Mouse (Mus musculus) lung, adult 2 months (tissue): ENCODE data around the gene Rpp21. TPM values are rescaled to one million over a fixed set of nuclear protein-coding genes. Genes with fewer than 3 reads are reported as not detected.
"Not testable (repeated sequence)": the region's sequence is repeated elsewhere in the genome, so short reads cannot be mapped to it uniquely, and the experiment has no call there.

Experiments used
- DNase-seq: peaks from one replicate; pipeline ENCODE4 v3.0.0; 2022
- H3K4me1 ChIP-seq: fragments of 200-500 bp; 2 replicates; pipeline ENCODE4 v1.6.1; 2011; ENCODE audit warnings: low read length; ENCODE audit not compliant: control insufficient read depth, insufficient read depth
- H3K4me3 ChIP-seq: fragments of 200-500 bp; replicated peaks from 2 replicates; pipeline ENCODE3; 2011; ENCODE audit warnings: low read depth, mild to moderate bottlenecking, control low read depth, low read length; ENCODE audit errors: extremely low read depth
- CTCF ChIP-seq: fragments of 200-500 bp; IDR thresholded peaks from 2 replicates; pipeline ENCODE4 v1.5.1; 2011; ENCODE audit warnings: mild to moderate bottlenecking, low read length, control low read depth; ENCODE audit not compliant: insufficient read depth
- POLR2A ChIP-seq: fragments of 200-500 bp; IDR thresholded peaks from 2 replicates; pipeline ENCODE4 v1.6.1; 2011; ENCODE audit warnings: low read depth, mild to moderate bottlenecking, control low read depth, low read length, borderline replicate concordance; ENCODE audit errors: extremely low read depth
- WGBS: fragments of 180-500 bp; shearing (Covaris S2); methylation state at CpG from one replicate; pipeline ENCODE4 v1.1.7; 2018; 5-methylcytosine and 5-hydroxymethylcytosine counted together
- polyA plus RNA-seq: library from polyadenylated mRNA; depleted of rRNA; stranded (reverse); fragments of >200 nt; gene quantifications from 2 replicates; pipeline ENCODE4 v1.2.3, GENCODE M21; 2012

The Rpp21 gene
- polyA plus RNA-seq, 1 experiment, result 67.6 TPM

DNA sequence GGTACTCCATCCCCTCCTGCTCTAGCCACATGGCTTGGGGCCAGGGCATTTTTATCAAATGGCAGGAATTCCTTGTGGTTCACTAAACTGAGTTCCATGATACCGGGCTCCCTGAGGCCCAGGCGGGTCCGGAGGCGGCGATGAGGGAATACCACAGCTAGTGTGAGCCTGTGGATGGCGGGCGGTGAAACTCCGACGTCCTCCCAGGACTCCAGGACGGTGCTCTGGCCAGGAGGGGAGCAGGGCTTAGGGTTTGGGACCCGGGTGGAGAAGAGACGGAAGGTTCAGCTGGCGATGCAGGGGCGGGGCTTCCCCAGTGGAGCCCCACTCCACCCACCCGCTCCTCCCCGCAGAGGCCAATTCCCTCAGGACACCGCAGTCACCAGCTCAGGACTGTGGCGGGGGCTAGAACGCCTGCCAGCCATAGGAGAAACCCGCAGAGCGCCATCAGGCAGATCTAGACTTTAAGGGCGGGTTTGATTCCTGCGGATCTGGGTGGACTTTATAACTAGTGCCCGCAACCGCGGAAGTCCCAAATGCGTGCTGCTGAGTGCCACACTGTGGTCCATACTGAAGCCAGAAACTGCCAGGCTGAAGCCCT, 20.4 kb downstream of the Rpp21 start:
- 5% methylated on average over 27 of the region's 27 CpGs for WGBS
- no peak for DNase-seq
- Histone ChIP-seq H3K4me1 (no peaks in the 10 kb centered on the region), H3K4me3 (peak overlapping the region; percentile 32)
- TF ChIP-seq CTCF, result no peak
- no peak for TF ChIP-seq POLR2A

DNA sequence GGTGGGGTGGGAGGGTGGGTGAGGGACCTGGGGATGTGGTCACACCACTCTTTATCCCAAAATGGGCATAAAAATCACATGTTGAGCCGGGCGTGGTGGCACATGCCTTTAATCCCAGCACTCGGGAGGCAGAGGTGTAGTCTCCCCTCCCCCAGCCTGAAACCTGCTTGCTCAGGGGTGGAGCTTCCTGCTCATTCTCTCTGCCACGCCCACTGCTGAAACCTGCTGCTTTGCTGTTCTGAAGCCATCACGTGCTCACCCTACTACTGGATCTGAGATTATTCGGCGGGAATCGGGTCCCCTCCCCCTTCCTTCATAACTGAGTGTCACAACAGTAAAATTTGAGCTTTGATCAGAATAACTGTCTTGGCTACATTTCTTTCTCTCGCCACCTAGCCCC, 22.6 kb downstream of the Rpp21 start:
- not testable (repeated sequence) for H3K4me1 ChIP-seq, H3K4me3 ChIP-seq, DNase-seq
- WGBS, result 17% methylated on average over 8 of the region's 9 CpGs

DNA sequence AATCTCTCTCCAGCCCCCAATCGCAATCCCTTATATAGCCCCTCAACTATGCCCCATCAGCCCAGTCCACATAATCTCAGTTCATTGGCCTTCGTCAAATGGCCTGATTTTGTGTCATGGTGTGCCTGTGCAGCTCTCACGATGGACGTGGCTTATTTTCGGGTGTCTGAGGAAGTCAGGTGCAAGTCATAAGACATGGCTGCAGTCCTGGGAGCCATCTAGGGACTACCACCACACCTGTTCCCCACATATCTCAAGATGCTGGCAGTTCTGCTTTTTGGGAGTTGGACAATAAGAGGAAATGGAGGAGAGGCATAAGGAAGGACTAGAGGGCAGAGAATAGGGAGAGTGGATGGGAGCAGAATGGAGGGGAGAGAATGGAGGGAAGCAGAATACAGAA, 24.3 kb downstream of the Rpp21 start:
- 70% methylated on average over 5 of the region's 5 CpGs for WGBS
- no peaks in the 10 kb centered on the region for H3K4me1 ChIP-seq
- no peak for DNase-seq
- H3K4me3 ChIP-seq, result no peak overlapping the region
- TF ChIP-seq POLR2A (no peak), CTCF (no peak)

DNA sequence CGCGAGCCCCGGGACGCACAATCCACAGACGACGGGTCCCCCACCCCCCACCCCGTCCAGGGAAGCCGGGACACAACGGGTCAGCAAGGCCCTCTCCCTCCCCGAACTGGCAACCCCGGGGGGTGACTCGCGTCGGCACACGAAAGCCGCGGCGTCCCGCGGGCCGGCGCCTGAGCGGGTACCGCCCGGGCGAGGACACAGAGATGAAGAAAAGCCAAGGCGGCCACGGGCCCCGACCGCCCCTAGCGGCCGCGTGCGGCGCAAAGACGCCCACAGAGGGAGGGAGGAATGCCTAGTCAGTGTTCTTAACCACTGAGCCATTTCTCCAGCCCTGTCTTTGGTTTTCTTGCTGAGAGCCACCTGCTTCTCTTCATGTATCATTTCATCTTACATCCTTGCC, 26.6 kb downstream of the Rpp21 start:
- Histone ChIP-seq H3K4me1 (no peaks in the 10 kb centered on the region), H3K4me3 (no peak overlapping the region)
- DNase-seq, result peak; percentile 59
- WGBS, result 5% methylated on average over 36 of the region's 36 CpGs
- TF ChIP-seq POLR2A, result no peak
- TF ChIP-seq CTCF, result peak; percentile 54

DNA sequence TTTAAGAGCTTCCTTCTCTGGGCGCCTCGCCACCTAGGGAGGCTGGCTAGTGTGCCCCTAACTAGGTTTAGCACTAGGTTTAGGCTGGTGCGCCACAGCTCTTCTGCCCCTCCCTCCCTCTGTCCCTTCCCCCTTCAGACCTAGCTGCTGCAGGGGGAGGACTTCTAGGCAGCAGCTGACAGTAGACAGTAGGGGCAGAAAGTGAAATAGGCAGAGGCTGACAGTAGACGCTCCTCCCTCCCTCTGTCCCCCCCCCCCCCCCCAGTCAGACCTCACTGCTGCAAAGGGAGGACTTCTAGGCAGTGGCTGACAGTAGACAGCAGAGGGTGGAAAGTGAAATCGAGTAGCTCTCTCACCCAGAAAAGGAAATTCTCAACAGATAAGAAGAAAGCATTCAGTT, 28.8 kb downstream of the Rpp21 start:
- 7% methylated on average over 5 of the region's 5 CpGs for WGBS
- no peak for DNase-seq
- Histone ChIP-seq H3K4me1 (no peaks in the 10 kb centered on the region), H3K4me3 (no peak overlapping the region)
- TF ChIP-seq POLR2A (no peak), CTCF (no peak)

DNA sequence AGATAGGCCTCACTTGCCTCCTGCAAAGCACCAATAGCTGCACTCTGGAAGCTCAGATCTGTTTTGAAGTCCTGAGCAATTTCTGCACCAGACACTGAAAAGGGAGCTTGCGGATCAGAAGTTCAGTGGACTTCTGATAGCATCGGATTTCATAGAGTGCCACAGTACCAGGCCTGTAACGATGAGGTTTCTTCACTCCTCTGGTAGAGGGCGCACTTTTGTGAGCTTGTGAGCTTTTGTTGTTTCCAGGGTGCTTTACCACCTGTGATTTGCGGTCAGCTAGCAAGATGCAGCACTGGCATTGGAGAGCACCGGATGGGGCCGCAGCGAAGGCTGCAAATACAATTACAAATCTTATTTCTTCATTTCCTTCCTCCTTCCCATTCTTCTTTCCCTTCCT, 30.9 kb downstream of the Rpp21 start:
- Histone ChIP-seq H3K4me1 (no peaks in the 10 kb centered on the region), H3K4me3 (no peak overlapping the region)
- DNase-seq, result no peak
- WGBS, result 11% methylated on average over 8 of the region's 8 CpGs
- TF ChIP-seq CTCF (0 out of 2 replicates have a peak, but pooled peaks have one; percentile 15), POLR2A (no peak)

DNA sequence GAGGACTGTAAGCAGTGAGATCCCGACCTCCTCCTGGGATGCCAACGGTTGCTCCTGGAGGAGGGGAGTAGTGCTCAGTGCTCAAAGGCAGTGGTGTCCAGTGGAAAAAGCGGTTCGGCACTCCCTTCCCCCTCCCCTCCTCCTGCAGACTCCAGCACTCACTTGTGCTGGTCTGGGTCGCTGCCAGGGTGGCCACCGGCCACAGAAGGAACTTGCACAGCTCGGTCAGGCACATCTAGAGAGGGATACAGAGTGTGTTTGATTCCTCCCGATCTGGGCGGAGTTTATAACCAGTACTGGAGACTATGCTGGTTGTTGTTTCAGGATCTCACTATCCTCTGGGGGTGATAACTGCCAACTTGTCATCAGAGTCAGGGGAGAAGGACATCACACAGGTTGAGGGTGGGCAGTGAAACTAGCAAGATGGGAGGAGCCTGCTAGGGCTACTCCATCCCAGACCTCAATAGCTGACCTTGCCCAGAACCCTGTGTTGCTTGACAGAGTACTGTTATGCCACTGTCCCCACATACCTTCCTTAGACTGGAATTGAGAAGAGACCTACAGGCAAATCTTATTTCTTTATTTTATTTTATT, 32.5 kb downstream of the Rpp21 start:
- no peak for TF ChIP-seq CTCF
- no peak for TF ChIP-seq POLR2A
- 10% methylated on average over 9 of the region's 9 CpGs for WGBS
- Histone ChIP-seq H3K4me1 (no peaks in the 10 kb centered on the region), H3K4me3 (no peak overlapping the region)
- DNase-seq, result no peak

DNA sequence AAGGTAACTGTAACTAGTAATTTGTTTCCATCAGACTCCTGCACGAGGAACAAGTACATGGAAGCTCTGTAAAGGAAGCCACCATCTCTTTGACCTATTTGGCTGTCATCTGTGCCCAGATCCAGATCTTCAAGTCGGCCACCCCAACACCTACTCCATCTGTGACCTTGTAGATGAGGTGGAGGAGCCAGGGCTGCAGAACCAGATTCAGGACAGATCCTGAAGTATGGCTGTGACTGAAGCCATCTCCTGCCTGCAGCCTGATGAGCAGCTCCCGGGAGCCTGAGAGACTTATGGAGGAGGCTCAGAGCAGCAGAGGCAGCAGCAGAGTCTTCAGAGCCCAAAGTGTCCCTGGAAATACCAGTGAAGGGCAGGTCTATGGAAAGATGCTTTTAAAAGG, 33.4 kb downstream of the Rpp21 start:
- 40% methylated on average over 3 of the region's 3 CpGs for WGBS
- TF ChIP-seq POLR2A (no peak), CTCF (no peak)
- DNase-seq, result no peak
- Histone ChIP-seq H3K4me1 (no peaks in the 10 kb centered on the region), H3K4me3 (no peak overlapping the region)

DNA sequence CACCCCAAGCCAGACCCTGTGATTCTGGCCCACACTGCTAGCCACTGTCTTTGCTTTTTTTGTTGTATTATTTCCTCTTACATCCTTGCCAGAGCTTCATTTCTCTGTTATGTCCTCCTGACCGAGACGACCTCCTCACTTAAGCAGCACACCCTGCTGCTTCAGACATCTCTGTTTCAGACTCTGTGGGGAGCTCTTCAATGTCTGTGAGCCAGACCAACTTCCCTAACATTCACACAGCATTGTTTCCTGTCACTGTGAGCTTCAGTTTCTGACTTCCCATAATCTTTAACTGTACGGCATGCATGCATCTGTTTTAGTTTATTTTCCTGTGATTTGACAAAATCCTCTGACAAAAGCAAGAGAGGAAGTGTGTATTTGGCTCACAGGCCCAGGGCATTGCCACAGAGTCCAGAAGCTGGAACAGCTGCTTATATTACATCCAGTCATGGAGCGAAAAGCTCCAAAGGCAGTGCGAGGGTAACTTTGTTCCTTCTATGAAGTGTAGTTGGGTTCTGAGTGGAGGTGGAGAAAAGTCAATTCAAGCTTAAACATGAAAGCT, 39.2 kb downstream of the Rpp21 start:
- no peak overlapping the region for H3K4me3 ChIP-seq
- no peak for DNase-seq
- 50% methylated on average over 5 of the region's 5 CpGs for WGBS
- H3K4me1 ChIP-seq, result no peaks in the 10 kb centered on the region
- TF ChIP-seq POLR2A (no peak), CTCF (no peak)

DNA sequence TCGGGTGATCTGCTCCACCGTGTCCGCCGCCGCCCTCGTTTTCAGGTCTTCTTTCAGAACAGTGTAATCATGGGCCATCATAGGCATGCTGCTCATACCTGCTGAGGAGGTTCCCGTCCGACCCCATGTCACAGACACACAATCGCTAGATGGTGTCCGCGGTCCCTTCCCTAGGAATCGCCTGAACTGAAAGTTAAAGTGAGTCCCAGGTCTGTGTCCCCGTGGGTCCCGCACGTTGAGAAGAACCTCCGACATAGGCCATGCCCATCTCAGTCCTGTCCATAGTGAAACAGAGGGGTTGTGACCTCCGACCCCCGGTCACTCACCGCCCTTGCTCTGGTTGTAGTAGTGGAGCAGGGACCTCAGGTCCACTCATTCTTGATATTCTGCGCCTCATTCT, 42.3 kb downstream of the Rpp21 start:
- Histone ChIP-seq H3K4me3 (no peak overlapping the region), H3K4me1 (no peaks in the 10 kb centered on the region)
- TF ChIP-seq CTCF (no peak), POLR2A (no peak)
- DNase-seq, result no peak
- WGBS, result 5% methylated on average over 20 of the region's 20 CpGs

DNA sequence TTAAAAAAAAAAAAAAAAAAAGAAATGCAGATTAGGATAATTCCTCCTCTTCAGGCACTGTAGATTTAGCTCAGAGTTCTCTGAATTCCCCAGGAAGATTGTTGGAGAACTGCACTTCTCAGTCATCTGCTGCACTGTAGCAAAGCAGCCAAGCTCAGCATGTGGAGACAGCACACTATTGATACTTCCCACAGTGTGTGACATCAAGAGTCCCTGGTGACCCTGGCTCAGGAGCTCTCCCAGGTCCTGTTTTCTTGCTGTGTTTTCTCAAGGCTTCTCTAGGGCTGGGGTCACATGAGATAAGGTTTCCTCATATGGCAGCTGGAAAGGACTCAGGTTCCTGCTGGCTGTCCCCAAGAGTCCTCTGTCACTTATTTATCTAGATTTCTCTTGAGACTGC, 51.0 kb downstream of the Rpp21 start:
- no peak for DNase-seq
- H3K4me3 ChIP-seq, result no peak overlapping the region
- no peak for TF ChIP-seq POLR2A
- H3K4me1 ChIP-seq, result no peaks in the 10 kb centered on the region
